ENCODE assay signal across 8 mouse cellular contexts in the genomic region with DNA sequence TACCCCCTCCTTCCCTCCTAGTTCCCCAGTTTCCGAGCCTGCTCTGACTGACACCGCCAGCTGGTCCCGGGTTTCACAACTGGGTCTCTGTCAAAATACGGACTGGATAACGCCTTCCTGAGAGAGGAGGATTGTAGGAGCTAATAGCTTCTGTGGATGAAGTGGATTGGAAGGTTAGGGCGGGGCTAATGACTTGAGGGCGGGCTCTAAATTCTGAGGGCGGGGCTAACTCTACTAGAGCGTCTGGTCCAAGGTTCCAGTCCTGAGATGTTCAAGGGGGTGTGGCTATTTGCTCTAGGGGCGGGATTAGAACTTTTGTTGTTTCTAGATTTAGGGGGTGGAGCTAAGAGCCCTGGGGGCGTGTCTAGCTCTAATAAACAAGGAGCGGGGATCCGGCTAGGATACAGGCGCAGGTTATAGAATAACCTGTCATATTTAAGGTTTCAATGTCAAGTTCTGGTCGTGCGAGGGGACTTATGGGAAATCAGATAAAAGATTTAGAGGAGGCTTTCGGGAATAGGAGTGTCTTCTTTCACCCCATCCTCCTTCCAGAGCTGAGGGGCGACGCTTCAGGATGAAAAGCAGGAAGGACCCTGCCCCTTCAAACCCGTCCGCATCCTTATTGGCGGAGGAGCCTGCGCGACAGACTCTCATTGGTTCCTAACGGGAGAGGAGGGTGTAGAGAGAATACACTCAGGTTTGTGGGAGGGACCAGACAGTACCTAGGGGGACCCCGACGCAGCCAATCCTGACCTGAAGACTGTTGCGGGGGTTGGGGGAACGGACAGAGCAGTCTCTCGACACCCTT. TPM values are rescaled to one million over a fixed set of nuclear protein-coding genes. Genes with fewer than 3 reads are reported as not detected.
A peak's percentile ranks its signal among the peaks of the same experiment; 100 is the strongest.
DNase-seq lines count a peak whose midpoint lies in the region; ATAC-seq and TF ChIP-seq lines count a peak whose summit lies in the region.

Eml2 (plus strand) TSS at position 714 of the 808 bp plus-strand sequence.

- no peak within 1 kb of the TSS for H3K27ac ChIP-seq in heart, adult 2 months
- H3K27ac ChIP-seq in kidney, embryonic 14.5 days (ENCODE audit: low read depth, low read length) = no peak within 1 kb of the TSS
- no peak within 1 kb of the TSS for H3K27ac ChIP-seq in limb, embryonic 12.5 days
- peak within 1 kb of the TSS; percentile 78 for H3K27ac ChIP-seq in midbrain, embryonic 16.5 days (ENCODE audit: low read length)

- H3K4me2 ChIP-seq in kidney, embryonic 14.5 days (replicated peaks; ENCODE audit: low read depth, low read length) = peak within 1 kb of the TSS; percentile 1; the same call in 1 of the 2 replicates
- H3K4me2 ChIP-seq in limb, embryonic 12.5 days = peak within 1 kb of the TSS; percentile 55
- peak within 1 kb of the TSS; percentile 74 for H3K4me2 ChIP-seq in midbrain, embryonic 16.5 days (ENCODE audit: low read length)

- H3K4me3 ChIP-seq in lung, adult 2 months (replicated peaks; ENCODE audit: extremely low read depth, low read depth, low read length) = no peak within 1 kb of the TSS
- H3K4me3 ChIP-seq in heart, adult 2 months = no peak within 1 kb of the TSS
- peak within 1 kb of the TSS; percentile 19 for H3K4me3 ChIP-seq in kidney, embryonic 14.5 days (ENCODE audit: low read length)
- peak within 1 kb of the TSS; percentile 40 for H3K4me3 ChIP-seq in limb, embryonic 12.5 days (replicated peaks)
- H3K4me3 ChIP-seq in midbrain, embryonic 16.5 days (ENCODE audit: low read depth, low read length) = peak within 1 kb of the TSS; percentile 58

- H3K4me1 ChIP-seq in lung, adult 2 months (ENCODE audit: control insufficient read depth, insufficient read depth, low read length) = peaks cover 8% of the 10 kb centered on the region
- H3K4me1 ChIP-seq in heart, adult 2 months (ENCODE audit: control insufficient read depth, insufficient read depth, low read length) = peaks cover 1% of the 10 kb centered on the region; the same call in 1 of the 2 replicates
- peaks cover 21% of the 10 kb centered on the region for H3K4me1 ChIP-seq in kidney, embryonic 14.5 days (ENCODE audit: control insufficient read depth, insufficient read depth, low read length)
- peaks cover 26% of the 10 kb centered on the region for H3K4me1 ChIP-seq in limb, embryonic 12.5 days (replicated peaks)
- H3K4me1 ChIP-seq in midbrain, embryonic 16.5 days (ENCODE audit: control insufficient read depth, insufficient read depth, low read length) = peaks cover 39% of the 10 kb centered on the region

- TF ChIP-seq EP300 in heart, adult 2 months (IDR thresholded peaks at IDR 0.05; ENCODE audit: insufficient read depth, low read depth, low read length) = no peak

- WGBS in lung, adult 2 months = 3% methylated on average over 30 of the region's 30 CpGs
- 8% methylated on average over 30 of the region's 30 CpGs for WGBS in heart, adult 2 months
- WGBS in kidney, embryonic 14.5 days = 1% methylated on average over 30 of the region's 30 CpGs
- 1% methylated on average over 30 of the region's 30 CpGs for WGBS in limb, embryonic 12.5 days
- WGBS in midbrain, embryonic 16.5 days = under 1% methylated on average over 30 of the region's 30 CpGs

- intact Hi-C loops in heart, adult 2 months (cut with DNase I) = no loop called here

- H3K36me3 ChIP-seq in heart, adult 2 months (ENCODE audit: control insufficient read depth, insufficient read depth, low read length) = no peaks in the 10 kb centered on the region
- no peaks in the 10 kb centered on the region for H3K36me3 ChIP-seq in kidney, embryonic 14.5 days (ENCODE audit: control insufficient read depth, insufficient read depth, low read length)
- H3K36me3 ChIP-seq in limb, embryonic 12.5 days = no peaks in the 10 kb centered on the region
- H3K36me3 ChIP-seq in midbrain, embryonic 16.5 days (ENCODE audit: control insufficient read depth, insufficient read depth, low read length) = peaks cover 4% of the 10 kb centered on the region; the same call in 1 of the 2 replicates

- DNase-seq in lung, adult 2 months = no peak
- DNase-seq in lung, postnatal 25 days (ENCODE audit: low spot score) = no peak
- peak; percentile 71 for DNase-seq in embryo, embryonic 9.5 days (ENCODE audit: extremely low spot score)
- no peak for DNase-seq in heart, adult 2 months

- no peak within 1 kb of the TSS for H3K9ac ChIP-seq in heart, adult 2 months (ENCODE audit: low read depth, low read length)
- H3K9ac ChIP-seq in kidney, embryonic 14.5 days (ENCODE audit: low read depth, low read length) = no peak within 1 kb of the TSS
- H3K9ac ChIP-seq in limb, embryonic 12.5 days (replicated peaks) = peak within 1 kb of the TSS; percentile 40
- H3K9ac ChIP-seq in midbrain, embryonic 16.5 days (ENCODE audit: low read depth, low read length) = peak within 1 kb of the TSS; percentile 80

- TF ChIP-seq POLR2A in lung, adult 2 months (IDR thresholded peaks at IDR 0.05; ENCODE audit: borderline replicate concordance, extremely low read depth, low read depth, low read length) = no peak
- TF ChIP-seq POLR2A in heart, adult 2 months (IDR thresholded peaks at IDR 0.05; ENCODE audit: insufficient read depth, low read depth, low read length) = no peak

- 0 out of 2 replicates have a peak, but pooled peaks cover 4% of the 10 kb centered on the region for H3K9me3 ChIP-seq in kidney, embryonic 14.5 days (ENCODE audit: control insufficient read depth, low read length)
- peaks cover 11% of the 10 kb centered on the region; the same call in 1 of the 2 replicates for H3K9me3 ChIP-seq in limb, embryonic 12.5 days
- no peaks in the 10 kb centered on the region for H3K9me3 ChIP-seq in midbrain, embryonic 16.5 days (replicated peaks; ENCODE audit: control insufficient read depth, low read length, poor library complexity, severe bottlenecking)

- peak; percentile 41 for ATAC-seq in kidney, embryonic 14.5 days (ENCODE audit: low FRiP score, low TSS enrichment)
- ATAC-seq in limb, embryonic 12.5 days (ENCODE audit: insufficient number of reproducible peaks, insufficient read depth, low FRiP score, low TSS enrichment, low read depth) = peak; percentile 53; the same call in 1 of the 2 replicates
- peak; percentile 97 for ATAC-seq in midbrain, embryonic 16.5 days
- no peak for ATAC-seq in erythroid progenitor cell, adult 5-6 weeks (replicated peaks; ENCODE audit: low FRiP score, poor library complexity, severe bottlenecking)

- H3K79me2 ChIP-seq in heart, adult 2 months (replicated peaks; ENCODE audit: control insufficient read depth, insufficient read depth, low read length) = no peaks in the 10 kb centered on the region

- no peak for TF ChIP-seq CTCF in lung, adult 2 months (IDR thresholded peaks at IDR 0.05; ENCODE audit: insufficient read depth, low read length)
- TF ChIP-seq CTCF in heart, adult 2 months (IDR thresholded peaks at IDR 0.05) = no peak

- H3K27me3 ChIP-seq in heart, adult 2 months (ENCODE audit: control insufficient read depth, insufficient read depth, low read length) = peaks cover 6% of the 10 kb centered on the region; the same call in 1 of the 2 replicates
- peaks cover 53% of the 10 kb centered on the region for H3K27me3 ChIP-seq in kidney, embryonic 14.5 days (ENCODE audit: control insufficient read depth, insufficient read depth, low read length)
- peaks cover 70% of the 10 kb centered on the region for H3K27me3 ChIP-seq in limb, embryonic 12.5 days
- H3K27me3 ChIP-seq in midbrain, embryonic 16.5 days (ENCODE audit: control insufficient read depth, insufficient read depth, low read depth, low read length) = peaks cover 3% of the 10 kb centered on the region

RNA-seq across cellular contexts. Expression of gene Eml2, which starts in this region (rescaled TPM):
- 73.7 and 81.5 TPM in 2 replicates for polyA plus RNA-seq in lung, adult 2 months (2012; rRNA removed)
- 10 to 100 TPM; 35.6 to 38.7 TPM for total RNA-seq in heart, adult 2 months (2021)
- 37.3 and 38.8 TPM in 2 replicates for polyA plus RNA-seq in heart, adult 2 months (2012; rRNA removed)
- 2.8 and 5.7 TPM in 2 replicates for polyA plus RNA-seq in kidney, embryonic 14.5 days (2014; fragmentation: Nextera tagmentation; extraction: Ambion mirVana)
- 3.9 and 5.9 TPM in 2 replicates for polyA plus RNA-seq in limb, embryonic 12.5 days (2016; fragmentation: Nextera tagmentation; extraction: Ambion mirVana)
- 10.6 TPM in 2 replicates for polyA plus RNA-seq in midbrain, embryonic 16.5 days (2015; fragmentation: Nextera tagmentation; extraction: Ambion mirVana)
- total RNA-seq in erythroid progenitor cell, adult 5-6 weeks (2015; ENCODE audit: low replicate concordance) = 2.5 TPM in 1 of 2 replicates, not detected in the other
- 1.3 TPM in 1 of 2 replicates, not detected in the other for total RNA-seq in erythroid progenitor cell, adult 5-6 weeks (2017; ENCODE audit: low replicate concordance)

Comparison
In these comparisons a context has a peak if more than half of its experiments do, and no peak if none do; other contexts are left out.
1. RNA of gene Eml2 (total RNA-seq): 35.6 to 38.7 TPM in heart, adult 2 months; 1.3 to 2.5 TPM in erythroid progenitor cell, adult 5-6 weeks; every median in the first group is over 10 times any median in the second.
2. H3K4me3 ChIP-seq: peak in kidney, embryonic 14.5 days (single experiment), limb, embryonic 12.5 days (single experiment) and midbrain, embryonic 16.5 days (single experiment); none in lung, adult 2 months (single experiment) and heart, adult 2 months (single experiment).
3. H3K9ac ChIP-seq: peak in limb, embryonic 12.5 days (single experiment) and midbrain, embryonic 16.5 days (single experiment); none in heart, adult 2 months (single experiment) and kidney, embryonic 14.5 days (single experiment).
4. H3K4me2 ChIP-seq: peak in every context shown above with its lines; median percentile 74 in midbrain, embryonic 16.5 days; 55 in limb, embryonic 12.5 days; 1 in kidney, embryonic 14.5 days.